Mouse (Mus musculus) MEL (cell line): Measurements from ENCODE around the gene Slc35g2. TPM values are rescaled to one million over a fixed set of nuclear protein-coding genes. Genes with fewer than 3 reads are reported as not detected.

Experiments used
- DNase-seq: peaks from one replicate; pipeline ENCODE4 v3.0.0; 2011; ENCODE audit warnings: low read depth, low spot score
- H3K27ac ChIP-seq: 2 replicates; pipeline ENCODE4 v1.5.1; 2012; ENCODE audit warnings: low read depth, mild to moderate bottlenecking, control low read depth, low read length, moderate library complexity; ENCODE audit not compliant: control insufficient read depth
- H3K27me3 ChIP-seq, 2 experiments: fragments of 150-350 bp in 1 of 2; sonication (generic) in 1 of 2; 2 replicates each; pipeline ENCODE4 v1.6.1; 2012; ENCODE audit warnings: low read length in 2 of 2, mild to moderate bottlenecking in 2 of 2, improper control_type of control experiment in 1 of 2, moderate library complexity in 1 of 2; ENCODE audit not compliant: insufficient read depth in 2 of 2, control insufficient read depth in 1 of 2
- H3K36me3 ChIP-seq, 2 experiments: 2 replicates each; pipeline ENCODE4 v1.6.1; 2012 to 2014; ENCODE audit warnings: low read length in 2 of 2, improper control_type of control experiment in 1 of 2, inconsistent platforms in 1 of 2, mild to moderate bottlenecking in 1 of 2; ENCODE audit not compliant: insufficient read depth in 2 of 2, control insufficient read depth in 1 of 2
- H3K4me1 ChIP-seq, 2 experiments: fragments of 150-350 bp in 1 of 2; sonication (generic) in 1 of 2; 2 replicates each; pipeline ENCODE4 v1.6.1; 2012; ENCODE audit warnings: low read length in 2 of 2, improper control_type of control experiment in 1 of 2, mild to moderate bottlenecking in 1 of 2; ENCODE audit not compliant: insufficient read depth in 2 of 2, control insufficient read depth in 1 of 2
- H3K4me3 ChIP-seq, 2 experiments: fragments of 150-350 bp in 1 of 2; sonication (generic) in 1 of 2; 2 replicates each; pipeline ENCODE4 v1.5.1; 2012; ENCODE audit warnings: low read depth in 2 of 2, low read length in 2 of 2, mild to moderate bottlenecking in 2 of 2, moderate library complexity in 2 of 2, control low read depth in 1 of 2, improper control_type of control experiment in 1 of 2; ENCODE audit not compliant: control insufficient read depth in 1 of 2, insufficient read depth in 1 of 2
- H3K79me2 ChIP-seq: 2 replicates; pipeline ENCODE4 v1.6.1; 2012; ENCODE audit warnings: mild to moderate bottlenecking, low read length, moderate library complexity; ENCODE audit not compliant: control insufficient read depth, poor library complexity, insufficient read depth
- H3K9ac ChIP-seq: 2 replicates; pipeline ENCODE4 v1.6.1; 2012; ENCODE audit warnings: low read depth, mild to moderate bottlenecking, control low read depth, low read length, moderate library complexity; ENCODE audit not compliant: control insufficient read depth, poor library complexity, severe bottlenecking
- H3K9me3 ChIP-seq: fragments of 150-350 bp; sonication (generic); replicated peaks from 2 replicates; pipeline ENCODE4 v1.6.1; 2012; ENCODE audit warnings: mild to moderate bottlenecking, low read length, improper control_type of control experiment, moderate library complexity; ENCODE audit not compliant: insufficient read depth
- CHD1 ChIP-seq: IDR thresholded peaks from 2 replicates; pipeline ENCODE4 v1.6.1; 2012; ENCODE audit warnings: low read depth, mild to moderate bottlenecking, inconsistent platforms, low read length, improper control_type of control experiment
- CHD2 ChIP-seq: IDR thresholded peaks from 2 replicates; pipeline ENCODE4 v1.6.1; 2011; ENCODE audit warnings: low read length, improper control_type of control experiment
- CTCF ChIP-seq, 3 experiments: IDR thresholded peaks in 2 of 3; conservative IDR thresholded peaks in 1 of 3; 2 replicates each; pipeline ENCODE4 v1.5.1; 2011 to 2012; ENCODE audit warnings: low read length in 3 of 3, low read depth in 2 of 3, mild to moderate bottlenecking in 2 of 3, improper control_type of control experiment in 1 of 3, inconsistent platforms in 1 of 3, mixed read lengths in 1 of 3, moderate library complexity in 1 of 3; ENCODE audit not compliant: control insufficient read depth in 1 of 3, insufficient read depth in 1 of 3, poor library complexity in 1 of 3, severe bottlenecking in 1 of 3
- ELF1 ChIP-seq: IDR thresholded peaks from 2 replicates; pipeline ENCODE4 v1.6.1; 2014; ENCODE audit warnings: low read depth, mild to moderate bottlenecking, inconsistent platforms, low read length, improper control_type of control experiment, moderate library complexity
- EP300 ChIP-seq, 2 experiments: IDR thresholded peaks; 2 replicates each; pipeline ENCODE4 v1.6.1; 2011; ENCODE audit warnings: improper control_type of control experiment in 2 of 2, low read length in 2 of 2, low read depth in 1 of 2, mild to moderate bottlenecking in 1 of 2
- GABPA ChIP-seq: IDR thresholded peaks from 2 replicates; pipeline ENCODE4 v1.6.1; 2012; ENCODE audit warnings: low read depth, mild to moderate bottlenecking, inconsistent platforms, low read length, improper control_type of control experiment, moderate library complexity
- MAFK ChIP-seq: IDR thresholded peaks from 2 replicates; pipeline ENCODE4 v1.6.1; 2011; ENCODE audit warnings: low read depth, mild to moderate bottlenecking, low read length, improper control_type of control experiment, borderline replicate concordance
- MAX ChIP-seq: IDR thresholded peaks from 2 replicates; pipeline ENCODE4 v1.6.1; 2011; ENCODE audit warnings: low read length, improper control_type of control experiment
- MAZ ChIP-seq: IDR thresholded peaks from 2 replicates; pipeline ENCODE4 v1.6.1; 2012; ENCODE audit warnings: low read depth, mild to moderate bottlenecking, inconsistent platforms, low read length, improper control_type of control experiment
- MEF2A ChIP-seq: IDR thresholded peaks from 2 replicates; pipeline ENCODE4 v1.6.1; 2014; ENCODE audit warnings: low read depth, mild to moderate bottlenecking, inconsistent platforms, low read length, improper control_type of control experiment; ENCODE audit not compliant: poor library complexity, insufficient replicate concordance, severe bottlenecking; ENCODE audit errors: extremely low read depth
- MXI1 ChIP-seq: IDR thresholded peaks from 2 replicates; pipeline ENCODE4 v1.6.1; 2011; ENCODE audit warnings: mild to moderate bottlenecking, low read depth, low read length, improper control_type of control experiment
- MYB ChIP-seq: IDR thresholded peaks from 2 replicates; pipeline ENCODE4 v1.6.1; 2011; ENCODE audit warnings: mild to moderate bottlenecking, low read depth, low read length, improper control_type of control experiment
- MYC ChIP-seq: IDR thresholded peaks from 2 replicates; pipeline ENCODE4 v1.6.1; 2011; ENCODE audit warnings: low read depth, mild to moderate bottlenecking, low read length, improper control_type of control experiment, moderate library complexity
- NELFE ChIP-seq: IDR thresholded peaks from 2 replicates; pipeline ENCODE4 v1.6.1; 2011; ENCODE audit warnings: low read depth, low read length, improper control_type of control experiment
- NRF1 ChIP-seq: IDR thresholded peaks from 2 replicates; pipeline ENCODE4 v1.6.1; 2014; ENCODE audit warnings: low read depth, mild to moderate bottlenecking, inconsistent platforms, low read length, improper control_type of control experiment, moderate library complexity; ENCODE audit not compliant: poor library complexity, insufficient read depth, severe bottlenecking
- POLR2A ChIP-seq, 2 experiments: IDR thresholded peaks; 2 replicates each; pipeline ENCODE4 v1.6.1; 2011 to 2012; ENCODE audit warnings: low read length in 2 of 2, mild to moderate bottlenecking in 2 of 2, control low read depth in 1 of 2, improper control_type of control experiment in 1 of 2, low read depth in 1 of 2, moderate library complexity in 1 of 2; ENCODE audit not compliant: control insufficient read depth in 1 of 2, insufficient read depth in 1 of 2, poor library complexity in 1 of 2
- RAD21 ChIP-seq: IDR thresholded peaks from 2 replicates; pipeline ENCODE4 v1.6.1; 2011; ENCODE audit warnings: mild to moderate bottlenecking, low read depth, low read length, improper control_type of control experiment
- SMC3 ChIP-seq: IDR thresholded peaks from 2 replicates; pipeline ENCODE4 v1.6.1; 2011; ENCODE audit warnings: low read depth, low read length, improper control_type of control experiment
- TAL1 ChIP-seq: IDR thresholded peaks from 2 replicates; pipeline ENCODE4 v1.6.1; 2012; ENCODE audit warnings: mild to moderate bottlenecking, inconsistent platforms, low read length, moderate library complexity, mixed read lengths
- TCF12 ChIP-seq: IDR thresholded peaks from 2 replicates; pipeline ENCODE4 v1.6.1; 2014; ENCODE audit warnings: low read depth, mild to moderate bottlenecking, inconsistent platforms, low read length, improper control_type of control experiment, moderate library complexity
- UBTF ChIP-seq: IDR thresholded peaks from 2 replicates; pipeline ENCODE4 v1.6.1; 2012; ENCODE audit warnings: low read depth, mild to moderate bottlenecking, inconsistent platforms, low read length, improper control_type of control experiment, moderate library complexity, borderline replicate concordance; ENCODE audit not compliant: insufficient read depth
- USF2 ChIP-seq, 2 experiments: IDR thresholded peaks; 2 replicates each; pipeline ENCODE4 v1.6.1; 2011 to 2012; ENCODE audit warnings: improper control_type of control experiment in 2 of 2, low read length in 2 of 2, borderline replicate concordance in 1 of 2, inconsistent platforms in 1 of 2, low read depth in 1 of 2, mild to moderate bottlenecking in 1 of 2; ENCODE audit not compliant: insufficient read depth in 1 of 2
- ZC3H11A ChIP-seq: IDR thresholded peaks from 2 replicates; pipeline ENCODE4 v1.6.1; 2012; ENCODE audit warnings: low read depth, mild to moderate bottlenecking, inconsistent platforms, low read length, improper control_type of control experiment
- ZKSCAN1 ChIP-seq: IDR thresholded peaks from 2 replicates; pipeline ENCODE4 v1.6.1; 2012; ENCODE audit warnings: low read depth, mild to moderate bottlenecking, inconsistent platforms, low read length, improper control_type of control experiment, moderate library complexity
- ZMIZ1 ChIP-seq: IDR thresholded peaks from 2 replicates; pipeline ENCODE4 v1.6.1; 2012; ENCODE audit warnings: low read depth, mild to moderate bottlenecking, inconsistent platforms, low read length, improper control_type of control experiment, moderate library complexity
- ZNF384 ChIP-seq: IDR thresholded peaks from 2 replicates; pipeline ENCODE4 v1.6.1; 2012; ENCODE audit warnings: low read depth, mild to moderate bottlenecking, inconsistent platforms, low read length, improper control_type of control experiment
- polyA plus RNA-seq, 2 experiments: library from polyadenylated mRNA; stranded (reverse) in 1 of 2; unstranded in 1 of 2; fragments of >175 nt in 1 of 2; fragments of >200 nt in 1 of 2; gene quantifications; 2 replicates each; pipeline versions ENCODE4 v1.2.1 to v1.2.4; 2012; ENCODE audit warnings: low replicate concordance in 2 of 2, low read depth in 1 of 2; ENCODE audit not compliant: insufficient read length in 2 of 2, insufficient read depth in 1 of 2, missing spikeins in 1 of 2
- total RNA-seq: library from RNA; depleted of rRNA; stranded (reverse); fragments of 300-350 nt; gene quantifications from 2 replicates; pipeline ENCODE4 v1.2.3, GENCODE M21; 2012

Slc35g2 gene
- total and polyA plus RNA-seq, 3 experiments = 0.49 TPM; not detected in 2

GRCm38 (mm10) chr9:100603156-100603555 lies 32.3 kb upstream of the Slc35g2 start:
- DNase-seq = no peak
- TF ChIP-seq UBTF (no peak), MAZ (no peak)
- H3K9ac ChIP-seq = no peak overlapping the region
- H3K79me2 ChIP-seq = no peaks in the 10 kb centered on the region
- no peak overlapping the region for H3K27ac ChIP-seq
- no peaks in the 10 kb centered on the region for H3K27me3 ChIP-seq
- H3K36me3 ChIP-seq = no peaks in the 10 kb centered on the region
- H3K9me3 ChIP-seq = no peaks in the 10 kb centered on the region
- H3K4me1 ChIP-seq = no peaks in the 10 kb centered on the region
- no peak overlapping the region for H3K4me3 ChIP-seq

GRCm38 (mm10) chr9:100602130-100602529 lies 31.2 kb upstream of the Slc35g2 start:
- no peak overlapping the region for H3K27ac ChIP-seq

GRCm38 (mm10) chr9:100599761-100600328 lies 29.0 kb upstream of the Slc35g2 start:
- H3K4me1 ChIP-seq = no peaks in the 10 kb centered on the region
- H3K9me3 ChIP-seq = no peaks in the 10 kb centered on the region
- H3K4me3 ChIP-seq = no peak overlapping the region
- no peak for TF ChIP-seq CHD1
- TF ChIP-seq EP300 (IDR thresholded peaks at IDR 0.05; ENCODE audit: low read depth in 1 of 2, low read length in 2 of 2) = no peak
- no peak for TF ChIP-seq NRF1
- no peak for TF ChIP-seq MEF2A
- TF ChIP-seq USF2 (IDR thresholded peaks at IDR 0.05; ENCODE audit: borderline replicate concordance in 1 of 2, insufficient read depth in 1 of 2, low read depth in 1 of 2, low read length in 2 of 2) = no peak
- TF ChIP-seq CTCF (IDR thresholded peaks at IDR 0.05 in 2 of 3, conservative IDR thresholded peaks at IDR 0.05 in 1 of 3; ENCODE audit: control insufficient read depth in 1 of 3, insufficient read depth in 1 of 3, low read depth in 2 of 3, low read length in 3 of 3, poor library complexity in 1 of 3, severe bottlenecking in 1 of 3) = no peak
- no peak for TF ChIP-seq NELFE
- no peak for TF ChIP-seq ZNF384
- TF ChIP-seq ELF1 = no peak
- TF ChIP-seq MAFK = no peak
- TF ChIP-seq MXI1 = no peak
- no peak for TF ChIP-seq POLR2A (IDR thresholded peaks at IDR 0.05; ENCODE audit: control insufficient read depth in 1 of 2, insufficient read depth in 1 of 2, low read depth in 1 of 2, low read length in 2 of 2, poor library complexity in 1 of 2)
- TF ChIP-seq ZC3H11A = no peak
- no peak for TF ChIP-seq MYC
- TF ChIP-seq ZMIZ1 = no peak
- TF ChIP-seq RAD21 = no peak
- H3K79me2 ChIP-seq = no peaks in the 10 kb centered on the region
- no peak overlapping the region for H3K9ac ChIP-seq
- no peak overlapping the region for H3K27ac ChIP-seq
- no peaks in the 10 kb centered on the region for H3K36me3 ChIP-seq
- no peaks in the 10 kb centered on the region for H3K27me3 ChIP-seq
- DNase-seq = no peak

More at GRCm38 (mm10) chr9:100602130-100602529, 31.2 kb upstream of the Slc35g2 start:
- no peak overlapping the region for H3K9ac ChIP-seq
- no peaks in the 10 kb centered on the region for H3K27me3 ChIP-seq
- no peaks in the 10 kb centered on the region for H3K9me3 ChIP-seq
- no peak for TF ChIP-seq MEF2A
- no peak for TF ChIP-seq UBTF
- TF ChIP-seq CHD2 = no peak
- no peak for TF ChIP-seq TCF12
- TF ChIP-seq MAX = no peak
- no peak for TF ChIP-seq SMC3
- no peak for TF ChIP-seq ZKSCAN1
- TF ChIP-seq NRF1 = no peak
- TF ChIP-seq MYB = no peak
- no peak for TF ChIP-seq ELF1
- TF ChIP-seq TAL1 = no peak
- no peak for TF ChIP-seq GABPA
- no peak for TF ChIP-seq CTCF (IDR thresholded peaks at IDR 0.05 in 2 of 3, conservative IDR thresholded peaks at IDR 0.05 in 1 of 3; ENCODE audit: control insufficient read depth in 1 of 3, insufficient read depth in 1 of 3, low read depth in 2 of 3, low read length in 3 of 3, poor library complexity in 1 of 3, severe bottlenecking in 1 of 3)
- no peak for TF ChIP-seq ZMIZ1
- TF ChIP-seq MXI1 = no peak
- H3K79me2 ChIP-seq = no peaks in the 10 kb centered on the region
- no peaks in the 10 kb centered on the region for H3K36me3 ChIP-seq
- H3K4me3 ChIP-seq = no peak overlapping the region
- no peak for DNase-seq
- H3K4me1 ChIP-seq = no peaks in the 10 kb centered on the region
